Mouse (Mus musculus): ENCODE data around the gene Gtf2h4. TPM values are rescaled to one million over a fixed set of nuclear protein-coding genes. Genes with fewer than 3 reads are reported as not detected.

Gene Gtf2h4
- 36.2 and 42.2 TPM in 2 replicates for polyA plus RNA-seq (2015; fragmentation: Nextera tagmentation; extraction: Ambion mirVana)

DNA sequence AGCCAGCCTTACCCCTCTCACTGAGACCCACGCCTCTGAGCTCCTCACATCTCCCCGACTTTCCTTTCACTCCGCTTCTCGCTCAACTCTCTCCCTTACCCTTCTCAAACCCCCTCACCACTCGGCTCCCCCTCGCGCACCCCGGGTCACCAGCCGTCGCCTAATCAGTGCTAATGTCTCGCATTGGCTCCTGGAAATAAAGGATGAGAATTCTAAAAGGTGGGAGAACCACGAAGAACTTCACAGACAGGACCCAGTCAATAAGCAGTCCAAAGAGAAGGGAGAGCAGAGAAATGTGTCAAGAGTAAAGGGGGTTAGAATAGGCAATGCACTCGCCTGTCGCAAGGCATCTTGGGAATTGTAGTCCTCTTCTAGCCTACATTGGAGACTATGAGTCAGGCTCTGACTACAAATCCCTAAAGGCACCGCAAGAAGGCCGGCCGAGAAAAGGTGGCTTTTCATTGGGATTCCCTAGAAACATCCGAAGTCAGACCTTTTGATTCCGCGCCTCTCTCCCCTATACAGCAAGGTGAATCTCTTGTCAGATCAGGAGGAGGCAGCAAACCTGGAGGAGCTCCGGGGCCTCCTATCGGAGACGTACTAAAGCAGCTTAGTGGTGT, at the start of gene Gtf2h4:
Gtf2h4 (minus strand) TSS at position 324 of the 620 bp plus-strand sequence.
- Histone ChIP-seq H3K27ac (peak within 1 kb of the TSS; percentile 64), H3K4me2 (peak within 1 kb of the TSS; percentile 83), H3K4me3 (peak within 1 kb of the TSS; percentile 74), H3K4me1 (peaks cover 10% of the 10 kb centered on the region), H3K9ac (peak within 1 kb of the TSS; percentile 89), H3K27me3 (no peaks in the 10 kb centered on the region), H3K36me3 (peaks cover 9% of the 10 kb centered on the region; the same call in 1 of the 2 replicates), H3K9me3 (no peaks in the 10 kb centered on the region)
- peak; percentile 93 for ATAC-seq (ENCODE audit: insufficient number of reproducible peaks, low FRiP score, low TSS enrichment, low read depth)
- whole genome bisulfite sequencing, result under 1% methylated on average over 23 of the region's 23 CpGs

DNA sequence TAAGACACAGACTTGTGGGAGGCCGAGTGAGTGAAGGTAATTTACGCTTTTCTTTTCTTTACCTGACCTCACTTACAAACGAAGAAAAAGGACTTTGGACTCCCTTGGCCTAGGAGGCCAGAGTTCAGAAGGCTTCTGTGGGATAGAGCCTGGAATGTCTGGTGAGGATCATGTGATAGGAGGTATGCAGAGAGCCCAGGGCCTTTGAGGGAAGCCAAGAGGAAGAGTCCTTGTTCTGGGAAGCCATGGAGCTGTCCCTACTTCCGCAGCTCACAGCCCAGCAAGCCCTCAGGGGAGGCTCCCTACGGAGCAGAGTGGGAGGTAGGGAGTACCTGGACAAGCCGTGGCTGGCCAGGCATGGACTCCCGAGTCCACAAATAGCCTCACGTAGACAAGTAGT, 48.1 kb upstream of the Gtf2h4 start:
- no peak for ATAC-seq (ENCODE audit: insufficient number of reproducible peaks, low FRiP score, low TSS enrichment, low read depth)
- H3K4me2 ChIP-seq, result no peak overlapping the region
- peaks cover 23% of the 10 kb centered on the region for H3K4me1 ChIP-seq
- H3K27me3 ChIP-seq, result no peaks in the 10 kb centered on the region; the same call in 1 of the 2 replicates
- no peaks in the 10 kb centered on the region for H3K36me3 ChIP-seq
- no peaks in the 10 kb centered on the region for H3K9me3 ChIP-seq
- no peak overlapping the region for H3K27ac ChIP-seq
- H3K4me3 ChIP-seq, result no peak overlapping the region
- H3K9ac ChIP-seq, result no peak overlapping the region
- WGBS, result 49% methylated on average over 8 of the region's 8 CpGs

DNA sequence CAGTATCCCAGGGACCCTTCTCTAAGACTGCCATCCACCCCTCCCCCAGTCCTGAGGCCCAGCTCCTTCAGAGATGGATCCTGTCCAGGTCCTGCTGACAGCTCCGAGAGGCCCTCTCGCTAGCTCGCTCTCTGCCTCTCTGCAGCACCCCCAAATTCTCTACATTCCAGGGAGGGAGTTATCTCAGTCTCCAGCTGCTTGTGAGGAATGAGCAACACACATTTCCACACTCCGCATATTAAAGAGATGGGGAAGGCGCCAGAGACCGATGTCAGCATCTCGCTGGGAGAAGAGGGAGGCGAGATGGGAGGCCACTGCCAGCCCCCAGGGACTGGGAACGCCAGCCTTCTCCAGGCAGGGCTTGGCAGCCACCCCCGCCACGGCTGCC, 46.8 kb upstream of the Gtf2h4 start:
- ATAC-seq (ENCODE audit: insufficient number of reproducible peaks, low FRiP score, low TSS enrichment, low read depth), result peak; percentile 36; the same call in 1 of the 2 replicates
- no peak overlapping the region; the same call in 1 of the 2 replicates for H3K9ac ChIP-seq
- H3K4me3 ChIP-seq, result 0 out of 2 replicates have a peak overlapping the region, but pooled peaks have one; percentile 5
- H3K27ac ChIP-seq, result peak overlapping the region; percentile 69
- no peaks in the 10 kb centered on the region for H3K9me3 ChIP-seq
- H3K4me1 ChIP-seq, result peaks cover 16% of the 10 kb centered on the region
- H3K4me2 ChIP-seq, result peak overlapping the region; percentile 38
- 5% methylated on average over 11 of the region's 11 CpGs for WGBS
- H3K36me3 ChIP-seq, result no peaks in the 10 kb centered on the region
- H3K27me3 ChIP-seq, result no peaks in the 10 kb centered on the region

GRCm38 (mm10) chr17:35719616-35720339, 46.2 kb upstream of the Gtf2h4 start:
- Histone ChIP-seq H3K27ac (peak overlapping the region; percentile 69), H3K9me3 (no peaks in the 10 kb centered on the region), H3K36me3 (no peaks in the 10 kb centered on the region), H3K4me1 (peaks cover 15% of the 10 kb centered on the region), H3K4me3 (no peak overlapping the region), H3K27me3 (no peaks in the 10 kb centered on the region), H3K9ac (no peak overlapping the region), H3K4me2 (no peak overlapping the region; the same call in 1 of the 2 replicates)
- ATAC-seq (ENCODE audit: insufficient number of reproducible peaks, low FRiP score, low TSS enrichment, low read depth), result no peak; the same call in 1 of the 2 replicates
- 51% methylated on average over 9 of the region's 9 CpGs for WGBS

- H3K27me3 ChIP-seq, result no peaks in the 10 kb centered on the region
- no peaks in the 10 kb centered on the region for H3K9me3 ChIP-seq
- ATAC-seq (ENCODE audit: insufficient number of reproducible peaks, low FRiP score, low TSS enrichment, low read depth), result no peak
- H3K4me2 ChIP-seq, result no peak overlapping the region
- 68% methylated on average over 6 of the region's 6 CpGs for WGBS
- H3K4me1 ChIP-seq, result peaks cover 15% of the 10 kb centered on the region
- no peak overlapping the region for H3K9ac ChIP-seq
- no peak overlapping the region for H3K27ac ChIP-seq
- H3K4me3 ChIP-seq, result no peak overlapping the region
- H3K36me3 ChIP-seq, result no peaks in the 10 kb centered on the region
Observed at GRCm38 (mm10) chr17:35717080-35717479, 43.5 kb upstream of the Gtf2h4 start.

DNA sequence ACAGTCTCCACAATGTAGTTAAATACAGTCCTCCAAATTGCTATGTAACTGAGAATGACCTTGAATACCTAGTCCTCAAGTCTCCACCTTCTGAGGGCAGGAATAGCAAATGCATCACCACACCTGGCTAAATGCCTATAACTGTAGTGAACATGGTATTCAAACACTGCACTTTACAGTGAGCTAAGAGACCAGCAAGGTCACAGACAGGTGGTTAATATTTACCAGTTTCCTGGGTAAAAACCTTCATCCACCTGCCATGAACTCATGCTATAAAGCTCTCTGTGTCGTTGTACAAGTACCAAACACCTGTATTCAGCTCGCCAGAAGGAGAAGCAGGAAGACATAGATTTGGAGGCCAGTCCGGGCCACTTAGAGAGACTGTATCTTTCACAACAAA, 42.6 kb upstream of the Gtf2h4 start:
- Histone ChIP-seq H3K9ac (no peak overlapping the region), H3K36me3 (no peaks in the 10 kb centered on the region), H3K27me3 (no peaks in the 10 kb centered on the region), H3K4me1 (peaks cover 13% of the 10 kb centered on the region), H3K9me3 (no peaks in the 10 kb centered on the region), H3K27ac (no peak overlapping the region), H3K4me3 (no peak overlapping the region), H3K4me2 (no peak overlapping the region)
- ATAC-seq (ENCODE audit: insufficient number of reproducible peaks, low FRiP score, low TSS enrichment, low read depth), result no peak
- WGBS, result 83% methylated on average over 3 of the region's 3 CpGs

GRCm38 (mm10) chr17:35710705-35711347, 37.3 kb upstream of the Gtf2h4 start:
- WGBS, result 38% methylated on average over 8 of the region's 8 CpGs
- Histone ChIP-seq H3K4me2 (no peak overlapping the region), H3K27ac (no peak overlapping the region), H3K27me3 (no peaks in the 10 kb centered on the region), H3K9ac (no peak overlapping the region), H3K4me3 (no peak overlapping the region), H3K9me3 (no peaks in the 10 kb centered on the region), H3K36me3 (no peaks in the 10 kb centered on the region), H3K4me1 (peaks cover 10% of the 10 kb centered on the region; the same call in 1 of the 2 replicates)
- ATAC-seq (ENCODE audit: insufficient number of reproducible peaks, low FRiP score, low TSS enrichment, low read depth), result no peak

- H3K9me3 ChIP-seq, result no peaks in the 10 kb centered on the region
Observed at GRCm38 (mm10) chr17:35708611-35709010, 35.1 kb upstream of the Gtf2h4 start.

GRCm38 (mm10) chr17:35707929-35708328, 34.4 kb upstream of the Gtf2h4 start:
- Histone ChIP-seq H3K36me3 (no peaks in the 10 kb centered on the region), H3K9me3 (no peaks in the 10 kb centered on the region), H3K4me2 (no peak overlapping the region), H3K4me1 (peaks cover 31% of the 10 kb centered on the region), H3K27me3 (no peaks in the 10 kb centered on the region), H3K9ac (no peak overlapping the region), H3K4me3 (no peak overlapping the region), H3K27ac (no peak overlapping the region; the same call in 1 of the 2 replicates)
- WGBS, result 44% methylated on average over 7 of the region's 7 CpGs
- no peak for ATAC-seq (ENCODE audit: insufficient number of reproducible peaks, low FRiP score, low TSS enrichment, low read depth)

More at GRCm38 (mm10) chr17:35708611-35709010, 35.1 kb upstream of the Gtf2h4 start:
- H3K27ac ChIP-seq, result no peak overlapping the region; the same call in 1 of the 2 replicates
- WGBS, result 74% methylated on average over 2 of the region's 2 CpGs
- H3K36me3 ChIP-seq, result no peaks in the 10 kb centered on the region
- H3K4me2 ChIP-seq, result no peak overlapping the region
- H3K9ac ChIP-seq, result no peak overlapping the region
- H3K4me3 ChIP-seq, result no peak overlapping the region
- H3K4me1 ChIP-seq, result peaks cover 28% of the 10 kb centered on the region
- no peaks in the 10 kb centered on the region for H3K27me3 ChIP-seq
- no peak for ATAC-seq (ENCODE audit: insufficient number of reproducible peaks, low FRiP score, low TSS enrichment, low read depth)

- Histone ChIP-seq H3K4me3 (no peak overlapping the region), H3K27me3 (no peaks in the 10 kb centered on the region), H3K9ac (no peak overlapping the region), H3K36me3 (no peaks in the 10 kb centered on the region), H3K9me3 (no peaks in the 10 kb centered on the region), H3K27ac (no peak overlapping the region), H3K4me2 (no peak overlapping the region), H3K4me1 (peaks cover 47% of the 10 kb centered on the region)
- WGBS, result 31% methylated on average over 4 of the region's 4 CpGs
- ATAC-seq (ENCODE audit: insufficient number of reproducible peaks, low FRiP score, low TSS enrichment, low read depth), result no peak
Observed at GRCm38 (mm10) chr17:35705836-35706235, 32.3 kb upstream of the Gtf2h4 start.

- peak within 1 kb of the TSS; percentile 54 for H3K4me2 ChIP-seq
- no peaks in the 10 kb centered on the region for H3K27me3 ChIP-seq
- H3K27ac ChIP-seq, result peak within 1 kb of the TSS; percentile 75
- ATAC-seq (ENCODE audit: insufficient number of reproducible peaks, low FRiP score, low TSS enrichment, low read depth), result no peak
- H3K4me1 ChIP-seq, result peaks cover 51% of the 10 kb centered on the region
- H3K4me3 ChIP-seq, result peak within 1 kb of the TSS; percentile 33
- WGBS, result 12% methylated on average over 19 of the region's 19 CpGs
- H3K9me3 ChIP-seq, result no peaks in the 10 kb centered on the region
- no peaks in the 10 kb centered on the region for H3K36me3 ChIP-seq
- H3K9ac ChIP-seq, result 0 out of 2 replicates have a peak within 1 kb of the TSS, but pooled peaks have one; percentile 4
Observed at GRCm38 (mm10) chr17:35704621-35705464, 31.3 kb upstream of the Gtf2h4 start, which contains the start of gene Ddr1. Ddr1 (minus strand) TSS chr17:35704621.

Data from limb, embryonic 15.5 days (tissue).